Mouse (Mus musculus): Measurements from ENCODE around the gene Gm826.
A peak's percentile ranks its signal among the peaks of the same experiment; 100 is the strongest.

Gm826 gene

GRCm38 (mm10) chr2:160353581-160353980 lies 19.6 kb upstream of the Gm826 start:
- DNase-seq: no peak

- DNase-seq: peak in 1 of 2 experiments; percentile 17
Measured at GRCm38 (mm10) chr2:160351038-160351574, 17.1 kb upstream of the Gm826 start.

GRCm38 (mm10) chr2:160349578-160349977 lies 15.6 kb upstream of the Gm826 start:
- no peak for DNase-seq

GRCm38 (mm10) chr2:160348796-160349195 lies 14.8 kb upstream of the Gm826 start:
- no peak for DNase-seq

- no peak for DNase-seq
Measured at GRCm38 (mm10) chr2:160348072-160348604, 14.2 kb upstream of the Gm826 start.

- DNase-seq: no peak
Measured at GRCm38 (mm10) chr2:160345644-160346043, 11.7 kb upstream of the Gm826 start.

GRCm38 (mm10) chr2:160340121-160340520 lies 6.2 kb upstream of the Gm826 start:
- no peak for DNase-seq

GRCm38 (mm10) chr2:160339595-160339994 lies 5.6 kb upstream of the Gm826 start:
- DNase-seq: no peak

GRCm38 (mm10) chr2:160336053-160336452 lies 2.1 kb upstream of the Gm826 start:
- no peak for DNase-seq

GRCm38 (mm10) chr2:160335043-160335442 lies 1.1 kb upstream of the Gm826 start:
- no peak for DNase-seq

- DNase-seq: no peak
Measured at GRCm38 (mm10) chr2:160332516-160333325, 1.2 kb downstream of the Gm826 start.

GRCm38 (mm10) chr2:160328886-160329285 lies 5.1 kb downstream of the Gm826 start:
- no peak for DNase-seq

- DNase-seq: no peak
Measured at GRCm38 (mm10) chr2:160327716-160328115, 6.2 kb downstream of the Gm826 start.

- DNase-seq: no peak
Measured at GRCm38 (mm10) chr2:160327167-160327566, 6.8 kb downstream of the Gm826 start.

GRCm38 (mm10) chr2:160325105-160325644 lies 8.8 kb downstream of the Gm826 start:
- DNase-seq: no peak

- DNase-seq: no peak
Measured at GRCm38 (mm10) chr2:160321829-160322228, 12.1 kb downstream of the Gm826 start.

- no peak for DNase-seq
Measured at GRCm38 (mm10) chr2:160318255-160318654, 15.7 kb downstream of the Gm826 start.

- DNase-seq: no peak
Measured at GRCm38 (mm10) chr2:160313595-160314007, 20.4 kb downstream of the Gm826 start.

GRCm38 (mm10) chr2:160305070-160305469 lies 28.9 kb downstream of the Gm826 start:
- DNase-seq: no peak

GRCm38 (mm10) chr2:160303992-160304391 lies 30.0 kb downstream of the Gm826 start:
- DNase-seq: no peak

GRCm38 (mm10) chr2:160302013-160302412 lies 31.9 kb downstream of the Gm826 start:
- no peak for DNase-seq

GRCm38 (mm10) chr2:160298586-160298985 lies 35.4 kb downstream of the Gm826 start:
- no peak for DNase-seq

GRCm38 (mm10) chr2:160288538-160289151 lies 45.3 kb downstream of the Gm826 start:
- no peak for DNase-seq

Measured in cerebellum, postnatal 36 days (tissue).